Mouse (Mus musculus) left cerebral cortex, postnatal 14 days (tissue): ENCODE data around the gene Cdk6. TPM values are rescaled to one million over a fixed set of nuclear protein-coding genes. Genes with fewer than 3 reads are reported as not detected.
A peak's percentile ranks its signal among the peaks of the same experiment; 100 is the strongest.
"Not testable (repeated sequence)": the region's sequence is repeated elsewhere in the genome, so short reads cannot be mapped to it uniquely, and the experiment has no call there.

Experiments used
- DNase-seq, 2 experiments: peaks; one replicate each; pipeline ENCODE4 v3.0.0; 2021 to 2022; ENCODE audit warnings: low spot score in 2 of 2, mixed read lengths in 1 of 2
- intact Hi-C: fragments of 180-260 bp; cut with DNase I; formaldehyde crosslinking; loops from one replicate; pipeline ENCODE4 v1.15.1; 2025
- long read RNA-seq, 2 experiments: library from polyadenylated mRNA; stranded (forward); transcript quantifications; one replicate each; pipeline ENCODE4 v2.0.0; 2021
- total RNA-seq, 2 experiments: library from RNA; stranded (reverse); gene quantifications; 2 replicates each; pipeline ENCODE4 v1.2.3; 2021

Gene Cdk6
- total RNA-seq, result 1 to 10 TPM; 7.5 to 8.6 TPM
- long read RNA-seq, experiment 1, partial matches to known transcripts, result 1 of 3 reads
- long read RNA-seq, experiment 1, other reads (novel, unspliced or antisense), result 2 of 3 reads
- long read RNA-seq, experiment 2, partial matches to known transcripts, result 0 of 1 reads
- long read RNA-seq, experiment 2, other reads (novel, unspliced or antisense), result 1 of 1 reads

DNA sequence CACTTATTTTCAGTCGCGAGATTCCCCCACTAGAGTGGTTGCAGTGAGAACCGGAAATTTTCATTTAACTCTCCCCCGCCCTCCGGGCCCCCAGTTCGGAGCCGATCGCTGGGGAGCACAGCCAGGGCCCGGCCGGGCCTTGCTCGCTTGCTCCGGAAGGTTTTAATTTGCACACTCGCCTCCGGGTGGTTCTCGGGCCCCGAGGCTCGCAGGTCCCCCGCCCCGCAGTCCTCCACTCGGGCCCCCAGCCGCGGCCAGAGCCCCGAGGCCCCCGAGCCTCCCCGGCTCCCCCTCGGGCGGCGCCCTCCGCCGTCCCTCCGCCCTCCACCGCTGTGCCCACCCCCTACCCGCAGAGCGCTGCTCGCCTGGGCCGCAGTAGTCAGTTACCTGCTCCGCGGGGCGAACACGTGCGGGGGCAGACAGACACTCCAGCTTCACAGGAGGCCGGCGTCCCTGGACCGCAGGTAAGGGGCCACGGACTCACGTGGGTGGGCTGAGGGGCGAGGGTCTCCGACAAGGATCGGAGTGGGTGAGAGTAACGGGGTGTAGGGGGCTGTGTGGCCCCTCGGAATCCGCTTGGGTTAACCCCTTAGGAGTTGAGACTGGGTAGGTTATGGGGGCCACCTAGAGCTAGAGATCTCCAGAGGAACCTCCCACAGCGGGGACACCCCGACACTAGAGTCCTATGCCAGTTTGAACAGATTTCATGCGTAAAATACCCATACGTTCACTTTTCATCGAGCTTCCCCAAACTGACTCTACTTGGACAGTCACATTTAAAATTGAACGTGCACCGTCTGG is at the start of gene Cdk6:
Cdk6 (plus strand) TSS at position 375 of the 801 bp plus-strand sequence.
- DNase-seq, result peak in 1 of 2 experiments; percentile 14
- intact Hi-C loops, result no loop called here

DNA sequence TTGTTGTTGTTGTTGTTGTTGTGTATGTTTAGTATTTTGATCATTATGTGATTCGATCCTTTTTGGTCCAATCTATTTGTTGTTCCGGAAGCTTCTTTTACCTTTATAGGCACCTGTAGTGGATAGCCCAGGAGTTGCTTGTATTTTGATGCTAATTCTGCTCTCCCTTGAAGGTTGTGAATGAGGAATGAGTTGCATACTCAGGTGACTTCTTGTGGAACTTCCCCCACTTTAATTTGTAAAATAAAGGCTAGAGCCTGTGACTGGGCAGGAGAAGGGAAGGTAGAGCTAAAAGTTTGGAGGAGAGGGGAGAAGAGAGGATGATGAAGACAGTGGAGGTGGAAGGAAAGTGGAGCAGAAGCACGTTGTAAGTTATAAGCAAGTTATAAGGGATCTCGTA is 47.6 kb upstream of the Cdk6 start:
- no peak for DNase-seq
- intact Hi-C loops, result no loop called here

DNA sequence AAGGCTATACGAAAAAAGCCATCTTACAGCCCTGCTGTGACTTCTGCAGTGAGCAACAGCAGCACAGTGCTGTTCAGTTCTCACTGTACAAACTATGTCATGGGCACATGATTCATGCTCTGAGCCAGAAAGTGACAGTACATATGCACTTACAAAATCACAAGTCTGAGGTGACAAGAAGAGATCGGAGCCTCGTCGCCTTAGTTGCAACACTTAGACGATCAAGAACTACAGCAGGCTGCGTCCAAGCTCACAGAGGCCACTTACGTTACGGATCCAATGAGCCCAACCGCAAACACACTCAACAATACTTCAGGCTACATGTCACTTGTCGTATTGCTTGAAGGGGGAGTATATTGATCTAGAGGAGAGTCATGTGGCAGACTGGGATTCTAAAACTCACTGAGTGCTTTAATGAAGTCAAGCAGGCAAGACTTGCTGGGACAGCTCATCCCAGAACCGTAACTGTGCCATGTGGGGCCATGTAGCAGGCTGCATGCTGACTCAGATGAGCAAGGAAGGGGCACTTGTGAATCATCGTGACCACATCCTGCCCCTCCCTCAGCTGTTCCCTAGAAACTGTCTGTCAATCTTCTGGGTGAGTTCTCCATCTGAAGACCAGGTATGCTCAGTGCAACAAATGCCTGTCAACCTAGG is 40.4 kb upstream of the Cdk6 start:
- intact Hi-C loops, result no loop called here
- DNase-seq, result peak in 1 of 2 experiments; percentile 4

DNA sequence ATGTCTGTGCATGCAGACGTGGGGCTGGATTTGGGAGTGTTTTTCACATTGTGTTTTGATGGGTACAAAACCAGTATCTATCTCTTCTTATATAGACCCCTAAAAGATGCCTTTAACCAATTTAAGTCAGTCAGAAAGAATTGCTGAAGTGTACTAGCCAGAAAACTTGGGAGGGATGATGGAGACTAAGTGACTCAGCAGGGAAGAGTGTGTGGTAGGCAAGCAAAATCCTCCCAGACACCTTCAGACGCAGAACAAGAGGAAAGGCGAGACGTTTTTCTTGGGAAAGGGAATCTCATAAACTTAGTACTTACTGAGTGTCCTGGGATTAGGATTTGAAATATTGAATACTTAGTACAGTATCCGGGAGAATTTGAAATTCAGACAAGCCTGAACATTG is 39.8 kb upstream of the Cdk6 start:
- DNase-seq, result no peak
- intact Hi-C loops, result no loop called here

DNA sequence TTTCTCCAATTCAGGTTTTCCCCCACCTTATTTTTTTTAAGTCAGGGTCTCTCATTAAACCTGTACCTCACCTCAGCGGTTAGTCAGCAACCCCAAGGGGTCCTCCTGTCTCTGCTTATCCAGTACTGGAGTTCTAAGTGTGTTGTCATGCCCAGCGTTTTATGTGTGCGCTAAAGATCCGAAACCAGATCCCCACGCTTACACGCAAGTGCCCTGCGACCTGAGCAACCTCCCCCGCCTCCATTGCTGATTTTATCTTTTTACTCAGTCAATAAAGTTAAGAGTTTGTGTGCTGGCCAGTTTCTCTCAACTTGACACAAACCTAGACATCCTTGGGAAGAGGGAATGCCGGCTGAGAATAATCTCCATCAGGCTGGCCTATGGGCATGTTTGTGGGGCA is 37.4 kb upstream of the Cdk6 start:
- intact Hi-C loops, result no loop called here
- DNase-seq, result no peak

DNA sequence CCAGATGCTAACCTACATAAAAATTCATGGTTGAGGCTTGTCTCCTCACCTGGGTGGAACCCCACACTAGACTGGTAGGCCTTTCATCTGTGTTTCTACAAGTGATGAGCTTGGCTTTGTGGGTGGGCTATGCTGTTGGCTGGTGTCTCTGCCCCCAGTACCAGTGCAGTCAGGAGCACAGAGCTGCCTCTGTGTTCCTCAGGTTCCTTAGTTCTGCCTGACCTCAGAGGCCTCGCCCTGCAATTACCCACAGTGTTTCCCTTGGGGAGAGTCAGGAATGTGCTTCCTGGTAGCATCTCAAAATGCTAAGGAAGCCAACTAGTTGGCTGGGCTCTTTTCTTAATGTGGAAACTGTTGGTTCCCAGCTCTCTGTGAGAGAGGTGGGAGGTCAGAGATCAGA is 35.1 kb upstream of the Cdk6 start:
- intact Hi-C loops, result no loop called here
- no peak for DNase-seq

DNA sequence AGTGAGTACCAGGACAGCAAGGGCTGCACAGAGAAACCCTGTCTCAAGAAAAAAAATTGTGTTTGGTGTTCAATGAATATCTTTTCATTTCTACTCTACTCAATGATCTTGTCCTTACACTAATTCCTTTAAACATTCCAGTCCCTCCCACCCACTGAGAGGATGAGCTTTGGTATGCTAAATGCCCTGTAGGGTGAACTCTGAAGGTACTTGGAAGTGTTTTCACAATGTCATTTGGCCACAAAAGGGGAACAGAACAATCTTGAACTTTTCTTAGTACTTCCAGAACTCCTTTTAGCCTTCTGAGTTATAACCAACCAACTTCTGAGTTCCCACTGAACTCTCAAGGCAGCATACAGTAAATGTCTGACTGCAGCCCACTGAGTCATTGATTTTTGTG is 32.2 kb upstream of the Cdk6 start:
- no peak for DNase-seq
- intact Hi-C loops, result no loop called here

DNA sequence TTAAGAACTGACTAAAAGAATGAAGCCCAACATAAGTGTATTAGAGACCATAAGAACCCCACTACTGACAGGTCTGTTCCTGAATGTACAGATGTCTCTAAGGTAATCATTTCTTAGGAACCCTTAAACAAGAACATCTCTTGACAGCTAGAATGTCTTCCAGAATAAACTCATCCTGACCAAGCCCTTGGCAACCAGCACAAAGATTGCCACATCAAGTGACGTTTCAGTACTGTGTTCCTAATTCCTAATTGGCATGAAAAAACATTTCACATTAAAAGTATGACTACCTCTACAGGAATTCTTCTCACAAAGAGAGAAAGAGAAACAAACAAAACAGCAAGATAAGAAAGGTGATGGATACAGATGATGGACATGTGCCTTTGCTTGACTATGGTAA is 31.7 kb upstream of the Cdk6 start:
- intact Hi-C loops, result no loop called here
- DNase-seq, result no peak

DNA sequence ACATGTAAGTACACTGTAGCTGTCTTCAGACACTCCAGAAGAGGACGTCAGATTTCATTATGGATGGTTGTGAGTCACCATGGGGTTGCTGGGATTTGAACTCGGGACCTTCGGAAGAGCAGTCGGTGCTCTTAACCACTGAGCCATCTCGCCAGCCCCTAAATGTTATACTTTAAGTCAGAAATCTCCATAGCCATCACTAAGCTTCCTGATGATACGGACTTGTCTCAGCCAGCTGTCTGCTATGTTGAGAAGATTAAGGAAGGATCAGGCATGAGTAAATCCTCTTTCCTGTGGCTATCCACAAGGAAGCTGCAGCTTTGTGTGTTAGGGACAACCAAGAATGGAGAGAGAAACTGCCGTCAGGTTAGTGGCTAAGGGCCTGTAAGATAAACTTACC is 30.1 kb upstream of the Cdk6 start:
- DNase-seq, intact Hi-C loops: not testable (repeated sequence)

DNA sequence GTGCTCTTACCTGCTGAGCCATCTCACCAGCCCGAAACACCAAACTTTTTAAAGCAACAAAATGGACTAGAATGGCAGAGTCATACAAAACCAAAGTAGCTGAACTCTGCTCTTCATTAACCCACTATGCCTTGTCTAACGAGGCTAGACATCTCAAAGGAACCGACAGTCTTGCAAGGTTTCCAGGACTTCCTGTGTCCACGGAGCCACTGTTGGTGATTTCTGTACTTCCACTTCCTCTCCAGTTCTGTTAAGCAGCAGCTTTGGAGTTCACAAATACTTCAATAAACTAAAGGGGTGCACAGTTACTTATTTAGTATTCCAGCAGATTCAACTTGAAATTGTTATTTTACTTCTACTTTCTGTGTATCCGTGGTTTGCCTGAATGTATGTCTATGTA is 23.6 kb upstream of the Cdk6 start:
- intact Hi-C loops, DNase-seq: not testable (repeated sequence)

DNA sequence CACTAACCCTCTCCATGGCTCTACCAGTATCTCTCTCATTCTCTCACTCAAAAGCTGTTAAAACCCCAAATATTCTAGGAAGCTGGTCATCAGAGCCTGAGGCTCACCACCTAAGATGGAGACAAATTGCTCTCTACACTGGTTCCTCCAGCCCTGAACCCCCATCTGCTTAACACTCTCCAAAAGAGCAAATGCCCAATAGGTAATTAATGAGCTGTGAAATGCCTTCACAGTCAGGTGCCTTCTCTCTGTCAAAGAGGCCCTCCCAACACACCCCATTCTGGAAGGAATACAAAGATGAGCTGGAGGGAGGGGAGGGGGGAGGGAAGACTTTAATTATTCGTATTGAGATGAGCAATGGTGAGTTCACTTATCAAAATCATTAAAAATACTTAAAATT is 21.1 kb upstream of the Cdk6 start:
- no peak for DNase-seq
- intact Hi-C loops, result no loop called here

DNA sequence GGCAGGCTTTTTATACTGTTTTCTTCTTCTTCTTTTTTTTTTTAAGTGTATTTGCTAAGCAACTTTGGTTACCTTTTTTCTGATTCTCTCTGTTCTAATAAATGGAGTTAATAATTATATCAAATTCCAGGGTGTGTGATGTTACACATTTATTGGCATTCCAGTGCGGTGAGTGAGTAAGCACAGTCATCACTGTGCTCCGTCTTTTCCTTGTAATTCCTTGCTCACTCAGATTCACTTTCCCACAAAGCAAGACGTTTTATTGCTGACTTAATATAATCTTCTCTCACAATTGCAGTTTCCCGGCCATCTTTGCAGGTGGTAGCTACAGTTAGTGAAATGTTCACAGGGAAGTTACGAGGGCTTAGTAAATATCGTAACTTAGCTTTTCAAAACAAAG is 19.2 kb upstream of the Cdk6 start:
- no peak for DNase-seq
- intact Hi-C loops, result no loop called here

DNA sequence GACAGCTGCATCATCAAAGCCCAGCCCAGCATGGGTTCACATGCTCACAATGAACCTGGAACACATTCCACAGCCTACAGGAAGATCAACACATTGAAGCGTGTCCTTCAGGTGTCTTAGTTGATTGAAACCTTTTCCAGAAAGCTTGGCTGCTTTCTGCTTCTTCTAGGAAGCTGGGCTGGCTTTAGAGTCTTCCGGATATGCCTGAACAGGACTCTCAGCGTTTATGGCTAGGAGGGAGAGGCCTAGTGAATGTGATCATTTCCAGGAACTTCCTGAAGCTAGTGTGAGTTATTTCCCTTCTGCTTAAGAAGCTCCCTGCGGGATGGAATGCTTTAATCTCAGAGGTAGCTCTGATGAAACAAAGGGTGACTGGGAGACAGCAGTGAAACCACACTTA is 17.2 kb upstream of the Cdk6 start:
- intact Hi-C loops, result no loop called here
- DNase-seq, result no peak

DNA sequence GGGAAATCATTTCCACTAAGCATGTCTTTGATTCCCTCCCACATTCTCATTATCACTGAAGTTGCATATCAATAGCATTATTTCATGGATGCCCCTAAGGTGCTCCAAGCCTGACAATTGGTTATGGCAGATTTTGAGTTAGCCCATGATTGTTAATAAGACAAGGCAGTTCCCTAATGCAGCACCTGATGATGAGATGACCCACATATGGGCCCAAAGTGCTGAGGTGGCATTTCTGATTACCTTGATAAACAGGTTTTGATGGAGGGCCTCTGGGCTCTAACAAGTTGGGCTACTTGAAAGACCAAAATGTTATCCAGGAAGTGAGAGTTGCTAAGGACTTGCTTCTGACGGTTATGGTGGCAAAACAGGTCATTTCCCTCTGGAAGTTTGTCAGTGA is 11.9 kb upstream of the Cdk6 start:
- intact Hi-C loops, result no loop called here
- DNase-seq, result no peak

DNA sequence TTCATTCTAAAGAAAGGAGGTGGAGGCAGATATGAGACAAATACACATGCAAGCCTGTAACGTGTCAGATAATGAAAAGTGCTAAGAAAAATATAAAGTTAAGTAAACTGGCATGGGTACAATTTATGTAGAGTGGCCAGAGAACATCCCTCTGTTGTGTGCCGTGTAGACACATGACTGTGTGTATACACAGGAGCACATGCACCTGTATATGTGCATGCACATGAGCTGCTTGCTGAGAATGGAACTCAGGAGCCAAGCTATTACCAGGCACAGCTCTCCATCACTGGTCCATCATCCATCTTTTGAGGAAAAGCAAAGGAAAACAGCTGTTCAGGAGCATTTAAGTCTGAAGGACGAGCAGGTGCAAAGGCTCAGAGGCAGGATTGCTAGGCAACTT is 10.4 kb upstream of the Cdk6 start:
- intact Hi-C loops, result no loop called here
- DNase-seq, result no peak

DNA sequence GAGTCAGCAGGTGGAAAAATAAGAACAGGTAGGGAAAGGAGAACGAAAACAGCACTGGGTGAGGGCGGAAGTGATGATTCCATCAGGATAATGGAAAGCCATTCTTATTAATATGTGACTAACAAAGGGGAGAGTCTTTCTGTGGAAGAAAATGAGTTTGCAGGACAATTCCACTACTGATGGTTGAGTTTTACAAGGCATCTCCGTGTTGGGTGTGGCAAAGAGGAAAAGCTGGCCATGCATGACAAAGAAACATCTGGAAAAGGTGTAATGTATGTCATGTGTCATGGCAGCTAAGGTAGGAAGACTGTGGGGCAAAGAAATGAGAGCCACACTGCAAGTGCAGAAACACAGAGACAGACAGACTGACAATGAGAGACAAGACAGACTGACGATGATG is 8.3 kb upstream of the Cdk6 start:
- DNase-seq, intact Hi-C loops: not testable (repeated sequence)

DNA sequence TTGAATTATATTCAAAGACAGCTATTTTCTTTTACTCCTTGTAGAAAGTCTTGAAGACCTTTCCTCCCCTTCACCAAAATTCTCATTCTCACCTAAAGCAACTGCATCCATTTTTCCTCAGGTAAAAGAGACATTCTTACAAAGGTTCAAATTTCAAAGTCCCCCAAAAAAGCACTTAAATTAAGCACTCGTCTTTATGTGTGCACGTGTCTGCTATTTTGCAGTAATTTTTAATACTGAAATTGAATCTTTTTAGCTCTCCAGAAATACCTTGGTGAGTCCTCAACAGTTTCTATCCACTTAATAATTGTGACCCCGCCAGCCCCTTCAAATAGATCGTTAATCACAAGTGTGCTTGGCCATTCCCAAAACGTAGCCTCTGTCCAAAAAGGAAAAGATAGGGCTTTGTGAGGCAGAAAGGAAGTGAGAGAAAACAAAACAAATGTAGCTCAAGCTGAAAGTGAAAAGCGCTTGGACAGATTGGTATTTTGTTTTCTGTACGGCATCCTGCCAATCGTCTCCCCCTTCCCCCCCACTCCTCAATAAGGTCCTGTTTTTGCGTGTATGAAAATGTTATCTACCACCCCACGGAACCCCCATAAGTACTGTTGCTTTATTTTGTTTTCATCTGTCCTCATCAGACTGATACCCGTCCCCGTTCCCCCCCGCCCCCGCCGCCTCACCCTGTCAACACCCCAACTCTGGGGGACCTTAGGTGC is 786 bp upstream of the Cdk6 start:
- intact Hi-C loops, DNase-seq: not testable (repeated sequence)

DNA sequence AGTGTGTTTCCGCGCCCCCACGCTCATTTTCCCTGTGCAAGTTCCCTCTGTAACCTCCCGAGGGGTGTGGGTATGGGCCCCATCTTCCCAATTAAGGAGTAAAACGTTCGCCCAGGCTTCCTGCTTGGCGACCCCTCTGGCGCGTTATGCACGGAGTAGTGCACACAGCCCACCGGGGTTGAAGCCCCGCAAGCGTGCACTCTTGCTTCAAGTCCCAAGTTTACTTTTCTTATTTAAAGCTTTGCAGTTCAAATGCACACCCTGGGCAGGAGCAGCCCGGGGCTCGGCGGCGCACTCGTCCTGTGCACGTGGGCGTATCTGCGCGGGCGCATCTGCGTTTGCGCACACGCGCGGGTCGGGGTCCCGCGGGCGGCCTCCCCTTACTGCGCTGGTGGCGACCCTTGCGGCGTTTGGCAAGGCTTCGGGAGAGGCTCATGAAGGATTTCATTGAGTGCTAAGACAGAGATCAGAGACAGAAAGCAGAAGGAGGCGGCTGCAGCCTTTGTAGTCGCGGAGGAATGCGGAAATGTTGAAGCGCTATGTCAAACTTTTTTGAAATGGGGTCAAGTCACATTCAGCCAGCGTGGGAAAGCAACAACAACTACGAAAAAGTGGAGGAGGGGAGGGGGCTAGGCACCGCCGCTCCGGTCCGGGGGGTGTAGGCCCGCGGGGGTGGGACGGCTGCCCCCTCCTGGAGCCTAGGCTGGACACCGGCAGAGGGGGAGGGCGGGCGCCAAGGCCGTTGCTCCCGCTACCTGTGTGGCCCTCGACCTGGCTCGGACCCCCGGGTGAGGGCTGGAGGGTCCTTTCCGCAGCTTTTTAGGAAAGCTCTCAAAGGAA is 866 bp downstream of the Cdk6 start:
- peak in 1 of 2 experiments; percentile 19 for DNase-seq
- intact Hi-C loops, result loop anchor here (2.0 kb wide), 2 partner anchors 173 to 189 kb away; no protein-coding TSS in a partner anchor
